Mouse (Mus musculus) embryonic facial prominence, embryonic 12.5 days (tissue): ENCODE measurements at regions not wholly inside any gene's neighbourhood (a gene's known extent, or its start where the extent isn't known, plus 50 kb on each side); places are given as distances from the start of the nearest gene placed in this dataset.

Source experiments
- ATAC-seq: fragments of 200-750 bp; cut with Nextera tagmentation; 2 replicates; pipeline ENCODE4 v1.8.0; 2017; ENCODE audit not compliant: insufficient number of reproducible peaks, insufficient read depth, low FRiP score, low TSS enrichment
- H3K27ac ChIP-seq: fragments of 300-500 bp; sonication (generic); 2 replicates; pipeline ENCODE4 v1.5.1; 2016; ENCODE audit warnings: mild to moderate bottlenecking
- H3K27me3 ChIP-seq: fragments of 300-500 bp; sonication (generic); 2 replicates; pipeline ENCODE4 v1.6.1; 2016; ENCODE audit warnings: mild to moderate bottlenecking, moderate library complexity
- H3K36me3 ChIP-seq: fragments of 300-500 bp; sonication (generic); 2 replicates; pipeline ENCODE4 v1.6.1; 2016; ENCODE audit warnings: mild to moderate bottlenecking
- H3K4me1 ChIP-seq: fragments of 300-500 bp; sonication (generic); 2 replicates; pipeline ENCODE4 v1.6.1; 2016
- H3K4me2 ChIP-seq: fragments of 300-500 bp; sonication (generic); replicated peaks from 2 replicates; pipeline ENCODE4 v1.6.1; 2016; ENCODE audit warnings: mild to moderate bottlenecking, moderate library complexity
- H3K4me3 ChIP-seq: fragments of 300-500 bp; sonication (generic); 2 replicates; pipeline ENCODE4 v1.5.1; 2016; ENCODE audit warnings: mild to moderate bottlenecking
- H3K9ac ChIP-seq: fragments of 300-500 bp; sonication (generic); 2 replicates; pipeline ENCODE4 v1.6.1; 2016; ENCODE audit warnings: mild to moderate bottlenecking, moderate library complexity
- H3K9me3 ChIP-seq: fragments of 300-500 bp; sonication (generic); 2 replicates; pipeline ENCODE4 v1.6.1; 2016; ENCODE audit warnings: mild to moderate bottlenecking, moderate library complexity
- WGBS: fragments of 180-500 bp; shearing (Covaris S2); methylation state at CpG from one replicate; pipeline ENCODE4 v1.1.7; 2016; 5-methylcytosine and 5-hydroxymethylcytosine counted together

- WGBS: 92% methylated on average over 6 of the region's 6 CpGs
- H3K9me3 ChIP-seq: no peaks in the 10 kb centered on the region
- no peak overlapping the region for H3K27ac ChIP-seq
- no peak overlapping the region for H3K9ac ChIP-seq
- no peak for ATAC-seq
- H3K36me3 ChIP-seq: no peaks in the 10 kb centered on the region
- H3K4me1 ChIP-seq: no peaks in the 10 kb centered on the region
- no peak overlapping the region for H3K4me3 ChIP-seq
- H3K27me3 ChIP-seq: no peaks in the 10 kb centered on the region
- H3K4me2 ChIP-seq: no peak overlapping the region
Measured at GRCm38 (mm10) chr12:52622398-52622797, 76.8 kb upstream of the Akap6 start.

- Histone ChIP-seq H3K9ac (no peak overlapping the region), H3K9me3 (no peaks in the 10 kb centered on the region), H3K36me3 (no peaks in the 10 kb centered on the region), H3K27ac (no peak overlapping the region), H3K4me2 (no peak overlapping the region), H3K4me1 (no peaks in the 10 kb centered on the region), H3K27me3 (no peaks in the 10 kb centered on the region), H3K4me3 (no peak overlapping the region)
- 56% methylated on average over 10 of the region's 10 CpGs for WGBS
- no peak for ATAC-seq
Measured at GRCm38 (mm10) chr12:52623416-52624108, 75.6 kb upstream of the Akap6 start.

- no peaks in the 10 kb centered on the region for H3K27me3 ChIP-seq
- H3K9me3 ChIP-seq: no peaks in the 10 kb centered on the region
- no peaks in the 10 kb centered on the region for H3K4me1 ChIP-seq
- no peak overlapping the region for H3K27ac ChIP-seq
- no peak for ATAC-seq
- 59% methylated on average over 1 of the region's 1 CpGs for WGBS
- H3K9ac ChIP-seq: no peak overlapping the region
- H3K4me2 ChIP-seq: no peak overlapping the region
- H3K36me3 ChIP-seq: no peaks in the 10 kb centered on the region
- no peak overlapping the region for H3K4me3 ChIP-seq
Measured at GRCm38 (mm10) chr12:52624871-52625270, 74.3 kb upstream of the Akap6 start.

- H3K27ac ChIP-seq: no peak overlapping the region
- no peaks in the 10 kb centered on the region for H3K36me3 ChIP-seq
- no peaks in the 10 kb centered on the region for H3K27me3 ChIP-seq
- H3K9ac ChIP-seq: no peak overlapping the region
- H3K4me3 ChIP-seq: no peak overlapping the region
- WGBS: 74% methylated on average over 5 of the region's 5 CpGs
- no peaks in the 10 kb centered on the region for H3K9me3 ChIP-seq
- no peak overlapping the region for H3K4me2 ChIP-seq
- no peaks in the 10 kb centered on the region for H3K4me1 ChIP-seq
- no peak for ATAC-seq
Measured at GRCm38 (mm10) chr12:52628771-52629170, 70.4 kb upstream of the Akap6 start.

- Histone ChIP-seq H3K4me2 (no peak overlapping the region), H3K9ac (no peak overlapping the region), H3K27me3 (no peaks in the 10 kb centered on the region), H3K36me3 (no peaks in the 10 kb centered on the region), H3K4me1 (no peaks in the 10 kb centered on the region), H3K4me3 (no peak overlapping the region), H3K9me3 (no peaks in the 10 kb centered on the region), H3K27ac (no peak overlapping the region; the same call in 1 of the 2 replicates)
- WGBS: 52% methylated on average over 8 of the region's 8 CpGs
- ATAC-seq: no peak
Measured at GRCm38 (mm10) chr12:52635121-52635878, 63.9 kb upstream of the Akap6 start.

GRCm38 (mm10) chr12:52636186-52636881, 62.8 kb upstream of the Akap6 start:
- no peak for ATAC-seq
- no peaks in the 10 kb centered on the region for H3K36me3 ChIP-seq
- H3K4me2 ChIP-seq: no peak overlapping the region
- no peak overlapping the region for H3K9ac ChIP-seq
- no peak overlapping the region for H3K4me3 ChIP-seq
- 69% methylated on average over 6 of the region's 6 CpGs for WGBS
- H3K4me1 ChIP-seq: no peaks in the 10 kb centered on the region
- H3K27me3 ChIP-seq: no peaks in the 10 kb centered on the region
- H3K9me3 ChIP-seq: no peaks in the 10 kb centered on the region
- H3K27ac ChIP-seq: no peak overlapping the region

- H3K36me3 ChIP-seq: no peaks in the 10 kb centered on the region
- no peaks in the 10 kb centered on the region for H3K27me3 ChIP-seq
- no peak overlapping the region for H3K4me2 ChIP-seq
- WGBS: 89% methylated on average over 4 of the region's 4 CpGs
- no peak for ATAC-seq
- H3K9ac ChIP-seq: no peak overlapping the region
- H3K27ac ChIP-seq: no peak overlapping the region
- H3K4me3 ChIP-seq: no peak overlapping the region
- H3K4me1 ChIP-seq: no peaks in the 10 kb centered on the region
- no peaks in the 10 kb centered on the region for H3K9me3 ChIP-seq
Measured at GRCm38 (mm10) chr12:52636920-52637319, 62.3 kb upstream of the Akap6 start.

GRCm38 (mm10) chr12:52637506-52638249, 61.5 kb upstream of the Akap6 start:
- ATAC-seq: no peak
- no peaks in the 10 kb centered on the region for H3K4me1 ChIP-seq
- WGBS: 58% methylated on average over 14 of the region's 14 CpGs
- H3K9me3 ChIP-seq: no peaks in the 10 kb centered on the region
- H3K9ac ChIP-seq: no peak overlapping the region
- H3K4me2 ChIP-seq: peak overlapping the region; percentile 17; the same call in 1 of the 2 replicates
- H3K36me3 ChIP-seq: no peaks in the 10 kb centered on the region
- no peak overlapping the region for H3K27ac ChIP-seq
- H3K27me3 ChIP-seq: no peaks in the 10 kb centered on the region
- H3K4me3 ChIP-seq: no peak overlapping the region

- no peaks in the 10 kb centered on the region for H3K4me1 ChIP-seq
- no peak overlapping the region for H3K4me3 ChIP-seq
- no peaks in the 10 kb centered on the region for H3K27me3 ChIP-seq
- no peak overlapping the region for H3K27ac ChIP-seq
- no peaks in the 10 kb centered on the region for H3K36me3 ChIP-seq
- WGBS: 68% methylated on average over 11 of the region's 11 CpGs
- no peaks in the 10 kb centered on the region for H3K9me3 ChIP-seq
- no peak overlapping the region for H3K9ac ChIP-seq
- no peak for ATAC-seq
- no peak overlapping the region for H3K4me2 ChIP-seq
Measured at GRCm38 (mm10) chr12:52638461-52638860, 60.7 kb upstream of the Akap6 start.

GRCm38 (mm10) chr12:52644059-52644458, 55.1 kb upstream of the Akap6 start:
- Histone ChIP-seq H3K4me1 (no peaks in the 10 kb centered on the region), H3K9ac (no peak overlapping the region), H3K27ac (no peak overlapping the region), H3K4me2 (no peak overlapping the region), H3K4me3 (no peak overlapping the region), H3K9me3 (no peaks in the 10 kb centered on the region), H3K27me3 (no peaks in the 10 kb centered on the region), H3K36me3 (no peaks in the 10 kb centered on the region)
- ATAC-seq: no peak
- WGBS: 60% methylated on average over 5 of the region's 5 CpGs
